ENCODE assay signal across 22 mouse cellular contexts in the genomic region with DNA sequence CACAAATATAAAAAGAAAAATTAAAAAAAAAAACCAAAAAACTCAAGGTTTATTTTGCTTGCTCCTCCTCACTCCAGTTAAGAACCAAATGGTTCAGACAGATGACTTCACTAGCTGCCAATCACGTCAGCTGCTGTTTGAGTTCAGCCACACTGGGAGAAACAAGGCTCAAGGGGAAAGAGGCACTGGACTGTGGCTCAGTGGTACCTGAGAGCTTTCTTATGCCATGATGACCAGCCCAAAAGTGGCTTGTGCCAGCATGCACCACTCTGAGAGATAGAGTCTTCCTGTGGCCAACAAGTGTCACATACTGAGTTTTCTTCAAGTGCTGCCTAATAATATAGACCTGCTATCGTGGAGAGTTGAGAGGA.
A peak's percentile ranks its signal among the peaks of the same experiment; 100 is the strongest.
DNase-seq lines count a peak whose midpoint lies in the region; ATAC-seq lines count a peak whose summit lies in the region.
"Had no signal": no experiment of that assay in that cellular context is flagged by ENCODE, and none has a peak within 500 bp of the region (broad histone marks: within the 10 kb centered on the region; RNA-seq: fewer than 3 reads in every experiment).

No protein-coding gene starts in this region.

- H3K27me3 ChIP-seq in forebrain, embryonic 16.5 days (replicated peaks; ENCODE audit: control insufficient read depth, insufficient read depth, low read length), result no peaks in the 10 kb centered on the region
- H3K27me3 ChIP-seq in forebrain, embryonic 11.5 days (ENCODE audit: control insufficient read depth, insufficient read depth, low read length), result no peaks in the 10 kb centered on the region
- H3K27me3 ChIP-seq: CH12.LX; embryonic facial prominence, embryonic 12.5 days; forebrain, embryonic 12.5 days had no signal

- 82% methylated on average over 2 of the region's 2 CpGs for WGBS in forebrain, embryonic 16.5 days
- 87% methylated on average over 2 of the region's 2 CpGs for WGBS in forebrain, embryonic 11.5 days

- DNase-seq in cerebellum, postnatal 10 days, result peak; percentile 20 to 35
- DNase-seq in cerebellum, adult 18-20 months, result no peak
- no peak for DNase-seq in forebrain, embryonic 11.5 days (ENCODE audit: low spot score)
- peak; percentile 80 for DNase-seq in heart, adult 11 months
- DNase-seq in heart, postnatal 14 days, result no peak
- DNase-seq: adrenal gland, adult 8-10 months; adrenal gland, postnatal 14 days; adrenal gland, postnatal 36 days; B cell, adult 2 months; cerebellum, adult 11-12 months; cerebellum, adult 8-10 months; cerebellum, adult 9-11 months; cerebellum, postnatal 25 days had no signal

- H3K4me3 ChIP-seq in forebrain, embryonic 16.5 days (replicated peaks; ENCODE audit: low read length), result no peak overlapping the region
- no peak overlapping the region for H3K4me3 ChIP-seq in forebrain, embryonic 11.5 days (ENCODE audit: low read depth, low read length)
- H3K4me3 ChIP-seq: embryonic facial prominence, embryonic 10.5 days; embryonic facial prominence, embryonic 12.5 days; forebrain, embryonic 12.5 days had no signal

- no peaks in the 10 kb centered on the region for H3K9me3 ChIP-seq in forebrain, embryonic 16.5 days (ENCODE audit: control insufficient read depth, low read length)
- no peaks in the 10 kb centered on the region for H3K9me3 ChIP-seq in forebrain, embryonic 11.5 days (ENCODE audit: control insufficient read depth, low read length)
- H3K9me3 ChIP-seq: embryonic facial prominence, embryonic 10.5 days; embryonic facial prominence, embryonic 12.5 days; forebrain, embryonic 12.5 days had no signal

- H3K4me2 ChIP-seq in forebrain, embryonic 16.5 days (ENCODE audit: low read length), result no peak overlapping the region
- no peak overlapping the region for H3K4me2 ChIP-seq in forebrain, embryonic 11.5 days (ENCODE audit: low read depth, low read length, severe bottlenecking)
- H3K4me2 ChIP-seq: embryonic facial prominence, embryonic 12.5 days; forebrain, embryonic 12.5 days had no signal

- ATAC-seq in forebrain, embryonic 16.5 days, result peak; percentile 47; the same call in 1 of the 2 replicates
- no peak for ATAC-seq in forebrain, embryonic 11.5 days (replicated peaks; ENCODE audit: low FRiP score)
- ATAC-seq: activated CD4-positive, CD25-positive, alpha-beta regulatory T cell, adult 4 months; CD4-positive, CD25-positive, alpha-beta regulatory T cell, adult 4 months; Patski had no signal

- H3K9ac ChIP-seq in forebrain, embryonic 16.5 days (replicated peaks; ENCODE audit: low read depth, low read length), result no peak overlapping the region
- no peak overlapping the region for H3K9ac ChIP-seq in forebrain, embryonic 11.5 days (ENCODE audit: low read length)
- H3K9ac ChIP-seq: embryonic facial prominence, embryonic 12.5 days; forebrain, embryonic 12.5 days had no signal

- no peak overlapping the region for H3K27ac ChIP-seq in forebrain, embryonic 16.5 days (ENCODE audit: low read length)
- no peak overlapping the region for H3K27ac ChIP-seq in forebrain, embryonic 11.5 days (ENCODE audit: low read depth, low read length)
- H3K27ac ChIP-seq: embryonic facial prominence, embryonic 10.5 days; embryonic facial prominence, embryonic 12.5 days; forebrain, embryonic 12.5 days had no signal

- H3K36me3 ChIP-seq in forebrain, embryonic 16.5 days (ENCODE audit: control insufficient read depth, insufficient read depth), result no peaks in the 10 kb centered on the region
- no peaks in the 10 kb centered on the region for H3K36me3 ChIP-seq in forebrain, embryonic 11.5 days (ENCODE audit: control insufficient read depth, insufficient read depth, low read length)
- H3K36me3 ChIP-seq: embryonic facial prominence, embryonic 10.5 days; embryonic facial prominence, embryonic 12.5 days; forebrain, embryonic 12.5 days; G1E had no signal

- intact Hi-C loops in heart, postnatal 14 days (cut with DNase I), result no loop called here

- H3K4me1 ChIP-seq in forebrain, embryonic 16.5 days (replicated peaks; ENCODE audit: control insufficient read depth, insufficient read depth, low read length), result peaks cover 11% of the 10 kb centered on the region
- no peaks in the 10 kb centered on the region for H3K4me1 ChIP-seq in forebrain, embryonic 11.5 days (replicated peaks; ENCODE audit: control insufficient read depth, insufficient read depth, low read length)
- H3K4me1 ChIP-seq: embryonic facial prominence, embryonic 10.5 days; embryonic facial prominence, embryonic 12.5 days had no signal

Comparison
In these comparisons a context has a peak if more than half of its experiments do, and no peak if none do; other contexts are left out.
1. DNase-seq: peak in cerebellum, postnatal 10 days (2 of 2) and heart, adult 11 months (single experiment); none in cerebellum, adult 18-20 months (0 of 2), forebrain, embryonic 11.5 days (single experiment) and heart, postnatal 14 days (0 of 2).